Mouse (Mus musculus) regulatory T cell (primary cell): ENCODE data around the gene Cltb.
"Not testable (repeated sequence)": the region's sequence is repeated elsewhere in the genome, so short reads cannot be mapped to it uniquely, and the experiment has no call there.

ENCODE experiments used
- in situ Hi-C: fragments of 300-600 bp; cut with MboI, MseI; formaldehyde crosslinking; loops from one replicate; pipeline ENCODE4 v1.15.1; 2025; ENCODE audit warnings: high pct_unique_total_duplicates

Gene Cltb

GRCm38 (mm10) chr13:54610972-54611754 is at the start of gene Cltb:
Gene Cltb, minus strand, starts transcription at chr13:54611344.
- in situ Hi-C loops, result no loop called here

- in situ Hi-C loops, result no loop called here
Observed at GRCm38 (mm10) chr13:54660877-54661276, 49.7 kb upstream of the Cltb start.

GRCm38 (mm10) chr13:54650461-54650860 is 39.3 kb upstream of the Cltb start:
- in situ Hi-C loops, result no loop called here

- in situ Hi-C loops, result no loop called here
Observed at GRCm38 (mm10) chr13:54635011-54635410, 23.9 kb upstream of the Cltb start.

GRCm38 (mm10) chr13:54632731-54633277 is 21.7 kb upstream of the Cltb start:
- in situ Hi-C loops, result no loop called here

- in situ Hi-C loops, result no loop called here
Observed at GRCm38 (mm10) chr13:54629128-54629527, 18.0 kb upstream of the Cltb start.

GRCm38 (mm10) chr13:54621960-54622521 is 10.9 kb upstream of the Cltb start:
- in situ Hi-C loops, result loop anchor here (5.0 kb wide), 1 partner anchor 70 kb away; the partner anchor contains the start of gene Rnf44

- in situ Hi-C loops, result loop anchor here (5.0 kb wide), 1 partner anchor 71 kb away; the partner anchor contains the start of gene Rnf44
Observed at GRCm38 (mm10) chr13:54621155-54621932, 10.2 kb upstream of the Cltb start, which contains the start of gene Faf2. Gene Faf2, plus strand, starts transcription at chr13:54621784.

GRCm38 (mm10) chr13:54616998-54617397 is 5.9 kb upstream of the Cltb start:
- in situ Hi-C loops, result no loop called here

GRCm38 (mm10) chr13:54616307-54616706 is 5.2 kb upstream of the Cltb start:
- in situ Hi-C loops, result no loop called here

GRCm38 (mm10) chr13:54613141-54613540 is 2.0 kb upstream of the Cltb start:
- in situ Hi-C loops, result not testable (repeated sequence)

- in situ Hi-C loops, result no loop called here
Observed at GRCm38 (mm10) chr13:54610613-54610971, 552 bp downstream of the Cltb start.

GRCm38 (mm10) chr13:54609301-54609700 is 1.8 kb downstream of the Cltb start:
- in situ Hi-C loops, result no loop called here

GRCm38 (mm10) chr13:54608666-54609065 is 2.5 kb downstream of the Cltb start:
- in situ Hi-C loops, result no loop called here

- in situ Hi-C loops, result no loop called here
Observed at GRCm38 (mm10) chr13:54608002-54608401, 3.1 kb downstream of the Cltb start.

- in situ Hi-C loops, result no loop called here
Observed at GRCm38 (mm10) chr13:54607204-54607603, 3.9 kb downstream of the Cltb start.

GRCm38 (mm10) chr13:54605426-54605825 is 5.7 kb downstream of the Cltb start:
- in situ Hi-C loops, result no loop called here

GRCm38 (mm10) chr13:54604221-54604620 is 6.9 kb downstream of the Cltb start:
- in situ Hi-C loops, result no loop called here

- in situ Hi-C loops, result no loop called here
Observed at GRCm38 (mm10) chr13:54603501-54603900, 7.6 kb downstream of the Cltb start.

GRCm38 (mm10) chr13:54602639-54603111 is 8.5 kb downstream of the Cltb start:
- in situ Hi-C loops, result no loop called here

- in situ Hi-C loops, result no loop called here
Observed at GRCm38 (mm10) chr13:54598622-54599143, 12.5 kb downstream of the Cltb start.

- in situ Hi-C loops, result no loop called here
Observed at GRCm38 (mm10) chr13:54596870-54597269, 14.3 kb downstream of the Cltb start.
